Mouse (Mus musculus) limb, embryonic 15.5 days (tissue): ENCODE results near the gene Rfx8. TPM values are rescaled to one million over a fixed set of nuclear protein-coding genes. Genes with fewer than 3 reads are reported as not detected.
A peak's percentile ranks its signal among the peaks of the same experiment; 100 is the strongest.
"Not testable (repeated sequence)": the region's sequence is repeated elsewhere in the genome, so short reads cannot be mapped to it uniquely, and the experiment has no call there.

Source experiments
- ATAC-seq: fragments of 200-750 bp; cut with Nextera tagmentation; 2 replicates; pipeline ENCODE4 v1.8.0; 2017; ENCODE audit warnings: low read depth, moderate TSS enrichment; ENCODE audit not compliant: insufficient number of reproducible peaks, low FRiP score, low TSS enrichment
- H3K27ac ChIP-seq: fragments of 300-500 bp; sonication (generic); 2 replicates; pipeline ENCODE4 v1.5.1; 2015; ENCODE audit warnings: moderate library complexity, mild to moderate bottlenecking, inconsistent platforms
- H3K27me3 ChIP-seq: fragments of 300-500 bp; sonication (generic); 2 replicates; pipeline ENCODE4 v1.6.1; 2015; ENCODE audit warnings: inconsistent platforms
- H3K36me3 ChIP-seq: fragments of 300-500 bp; sonication (generic); 2 replicates; pipeline ENCODE4 v1.6.1; 2015; ENCODE audit warnings: inconsistent platforms
- H3K4me1 ChIP-seq: fragments of 300-500 bp; sonication (generic); 2 replicates; pipeline ENCODE4 v1.6.1; 2015; ENCODE audit warnings: inconsistent platforms
- H3K4me2 ChIP-seq: fragments of 300-500 bp; sonication (generic); 2 replicates; pipeline ENCODE4 v1.6.1; 2015; ENCODE audit warnings: mild to moderate bottlenecking, inconsistent platforms
- H3K4me3 ChIP-seq: fragments of 300-500 bp; sonication (generic); 2 replicates; pipeline ENCODE4 v1.5.1; 2015; ENCODE audit warnings: mild to moderate bottlenecking, inconsistent platforms
- H3K9ac ChIP-seq: fragments of 300-500 bp; sonication (generic); 2 replicates; pipeline ENCODE4 v1.6.1; 2015; ENCODE audit warnings: inconsistent platforms
- H3K9me3 ChIP-seq: fragments of 300-500 bp; sonication (generic); 2 replicates; pipeline ENCODE4 v1.6.1; 2016; ENCODE audit warnings: inconsistent platforms
- WGBS: fragments of 180-500 bp; shearing (Covaris S2); methylation state at CpG from one replicate; pipeline ENCODE4 v1.1.7; 2015; 5-methylcytosine and 5-hydroxymethylcytosine counted together
- polyA plus RNA-seq: library from polyadenylated mRNA; unstranded; fragments of >200 nt; fragmentation: Nextera tagmentation; extraction: Ambion mirVana; gene quantifications from 2 replicates; pipeline ENCODE4 v1.2.1, GENCODE M21; 2015

Gene Rfx8
- polyA plus RNA-seq, 1 experiment from 2014 or later, result 0.73 TPM

GRCm38 (mm10) chr1:39656976-39657529 lies 63.7 kb downstream of the Rfx8 start:
- ATAC-seq, result no peak
- Histone ChIP-seq H3K4me1 (no peaks in the 10 kb centered on the region), H3K36me3 (no peaks in the 10 kb centered on the region), H3K9ac (no peak overlapping the region), H3K27ac (peak overlapping the region; percentile 43; the same call in 1 of the 2 replicates), H3K4me3 (no peak overlapping the region), H3K9me3 (no peaks in the 10 kb centered on the region), H3K4me2 (no peak overlapping the region), H3K27me3 (peaks cover 11% of the 10 kb centered on the region; the same call in 1 of the 2 replicates)
- 61% methylated on average over 6 of the region's 6 CpGs for WGBS

DNA sequence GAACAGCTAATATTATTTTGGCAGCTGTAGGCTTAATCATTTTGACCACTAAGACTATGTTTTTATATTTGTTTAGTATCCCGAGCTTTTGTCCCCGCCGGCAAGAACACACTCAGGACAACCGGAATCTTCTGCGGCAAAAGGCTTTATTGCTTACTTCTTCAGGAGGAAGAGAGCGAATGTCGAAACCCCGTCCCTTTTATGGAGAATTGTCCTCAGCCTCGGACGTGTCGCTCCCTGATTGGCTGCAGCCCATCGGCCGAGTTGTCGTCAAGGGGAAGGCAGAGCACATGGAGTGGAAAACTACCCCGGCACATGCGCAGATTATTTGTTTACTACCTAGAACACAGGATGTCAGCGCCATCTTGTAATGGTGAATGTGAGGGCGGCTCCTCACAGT lies 65.9 kb downstream of the Rfx8 start:
- peaks cover 29% of the 10 kb centered on the region for H3K27me3 ChIP-seq
- H3K9ac ChIP-seq, H3K4me2 ChIP-seq, H3K4me3 ChIP-seq, H3K36me3 ChIP-seq, H3K9me3 ChIP-seq, ATAC-seq, H3K27ac ChIP-seq: not testable (repeated sequence)
- H3K4me1 ChIP-seq, result peaks cover 13% of the 10 kb centered on the region
- 87% methylated on average over 18 of the region's 18 CpGs for WGBS

DNA sequence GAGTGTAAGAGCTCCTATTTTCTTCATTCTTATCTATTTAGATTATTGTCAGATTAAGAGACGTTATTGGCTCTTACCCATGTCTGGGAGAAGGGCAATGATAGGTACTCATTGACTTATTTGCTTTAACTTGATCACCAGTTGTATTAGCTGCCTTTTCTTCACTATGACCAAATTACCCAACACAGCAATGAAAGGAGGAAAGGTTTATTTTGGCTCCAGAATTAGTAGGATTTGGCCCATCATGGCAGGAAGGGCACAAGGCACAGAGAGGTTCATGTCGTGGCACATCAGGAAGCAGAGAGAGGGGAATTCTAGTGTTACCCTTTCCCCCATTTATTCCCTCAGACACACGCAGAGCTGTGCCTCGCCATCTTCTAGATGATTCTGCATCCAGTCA lies 67.8 kb downstream of the Rfx8 start:
- Histone ChIP-seq H3K36me3 (no peaks in the 10 kb centered on the region), H3K4me3 (no peak overlapping the region), H3K9me3 (no peaks in the 10 kb centered on the region), H3K4me1 (peaks cover 17% of the 10 kb centered on the region), H3K27me3 (peaks cover 42% of the 10 kb centered on the region), H3K27ac (no peak overlapping the region), H3K9ac (no peak overlapping the region), H3K4me2 (no peak overlapping the region)
- no peak for ATAC-seq
- 78% methylated on average over 4 of the region's 4 CpGs for WGBS

GRCm38 (mm10) chr1:39651241-39651548 lies 69.6 kb downstream of the Rfx8 start, which contains the start of gene Creg2:
TSS of gene Creg2 (minus strand) at chr1:39651474.
- Histone ChIP-seq H3K36me3 (no peaks in the 10 kb centered on the region), H3K9ac (peak within 1 kb of the TSS; percentile 23), H3K27ac (no peak within 1 kb of the TSS), H3K4me1 (peaks cover 17% of the 10 kb centered on the region), H3K27me3 (peaks cover 52% of the 10 kb centered on the region), H3K4me2 (peak within 1 kb of the TSS; percentile 99), H3K9me3 (no peaks in the 10 kb centered on the region), H3K4me3 (peak within 1 kb of the TSS; percentile 52)
- no peak for ATAC-seq
- 39% methylated on average over 9 of the region's 9 CpGs for WGBS

- Histone ChIP-seq H3K27me3 (peaks cover 52% of the 10 kb centered on the region), H3K9me3 (no peaks in the 10 kb centered on the region), H3K27ac (no peak overlapping the region), H3K4me1 (peaks cover 21% of the 10 kb centered on the region), H3K36me3 (no peaks in the 10 kb centered on the region), H3K4me2 (peak overlapping the region; percentile 99), H3K4me3 (peak overlapping the region; percentile 52), H3K9ac (peak overlapping the region; percentile 23)
- under 1% methylated on average over 73 of the region's 73 CpGs for WGBS
- peak; percentile 61; the same call in 1 of the 2 replicates for ATAC-seq
Measured at GRCm38 (mm10) chr1:39650435-39651240, 70.2 kb downstream of the Rfx8 start.

- H3K4me1 ChIP-seq, result peaks cover 21% of the 10 kb centered on the region
- peaks cover 52% of the 10 kb centered on the region for H3K27me3 ChIP-seq
- H3K4me2 ChIP-seq, result peak overlapping the region; percentile 99
- H3K9me3 ChIP-seq, result no peaks in the 10 kb centered on the region
- no peak overlapping the region; the same call in 1 of the 2 replicates for H3K9ac ChIP-seq
- H3K4me3 ChIP-seq, result peak overlapping the region; percentile 52
- 16% methylated on average over 17 of the region's 17 CpGs for WGBS
- ATAC-seq, result no peak
- H3K36me3 ChIP-seq, result no peaks in the 10 kb centered on the region
- no peak overlapping the region for H3K27ac ChIP-seq
Measured at GRCm38 (mm10) chr1:39649691-39650434, 70.9 kb downstream of the Rfx8 start.

- WGBS, result 82% methylated on average over 7 of the region's 7 CpGs
- Histone ChIP-seq H3K27me3 (peaks cover 52% of the 10 kb centered on the region), H3K27ac (no peak overlapping the region), H3K9me3 (no peaks in the 10 kb centered on the region), H3K4me1 (peaks cover 21% of the 10 kb centered on the region), H3K9ac (no peak overlapping the region), H3K4me3 (no peak overlapping the region), H3K4me2 (no peak overlapping the region), H3K36me3 (no peaks in the 10 kb centered on the region)
- ATAC-seq, result no peak
Measured at GRCm38 (mm10) chr1:39648584-39648983, 72.2 kb downstream of the Rfx8 start.

DNA sequence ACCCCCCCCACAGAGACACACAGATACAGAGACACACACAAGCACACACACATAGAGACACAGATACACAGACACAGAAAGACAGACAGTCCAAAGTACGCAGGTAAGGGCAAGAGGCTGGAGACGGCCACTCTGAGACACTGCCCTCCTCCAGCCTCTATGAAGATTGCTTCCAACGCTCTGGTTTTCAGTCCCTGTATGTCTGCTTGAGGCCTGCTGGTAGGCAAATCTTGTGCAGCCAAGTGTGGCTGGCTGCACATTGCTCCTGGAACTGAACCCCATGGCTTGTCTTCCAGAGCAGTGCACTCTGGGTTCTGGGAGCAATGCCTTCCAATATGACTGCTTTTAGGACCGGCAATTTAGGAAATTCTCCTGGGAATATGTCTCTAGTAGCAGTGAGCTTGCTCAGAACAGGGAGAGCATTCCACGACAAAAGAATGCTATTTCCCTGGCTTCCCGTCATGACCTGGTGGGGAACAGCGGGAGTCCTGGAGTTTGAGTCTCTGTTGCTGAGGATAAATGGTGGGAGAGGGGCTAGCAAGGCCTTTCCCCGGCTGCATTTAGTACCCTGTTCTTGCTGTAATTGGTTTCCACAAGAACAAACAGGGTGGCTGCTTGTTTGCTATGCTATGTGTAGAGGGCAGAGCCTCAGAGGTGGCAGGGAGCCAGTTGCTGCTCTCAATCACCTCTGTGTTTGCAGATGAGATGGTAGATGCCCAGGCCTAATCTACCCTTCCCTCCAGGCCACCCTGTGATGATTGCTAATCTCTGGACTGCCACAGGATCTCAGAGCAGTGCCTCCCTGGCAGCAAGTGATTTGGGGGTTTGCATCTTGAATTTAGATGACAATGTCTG lies 74.7 kb downstream of the Rfx8 start:
- Histone ChIP-seq H3K36me3 (no peaks in the 10 kb centered on the region), H3K4me3 (no peak overlapping the region), H3K9ac (no peak overlapping the region), H3K27ac (no peak overlapping the region), H3K4me2 (no peak overlapping the region), H3K27me3 (peaks cover 35% of the 10 kb centered on the region), H3K4me1 (peaks cover 20% of the 10 kb centered on the region), H3K9me3 (no peaks in the 10 kb centered on the region)
- ATAC-seq, result no peak
- 45% methylated on average over 8 of the region's 8 CpGs for WGBS

DNA sequence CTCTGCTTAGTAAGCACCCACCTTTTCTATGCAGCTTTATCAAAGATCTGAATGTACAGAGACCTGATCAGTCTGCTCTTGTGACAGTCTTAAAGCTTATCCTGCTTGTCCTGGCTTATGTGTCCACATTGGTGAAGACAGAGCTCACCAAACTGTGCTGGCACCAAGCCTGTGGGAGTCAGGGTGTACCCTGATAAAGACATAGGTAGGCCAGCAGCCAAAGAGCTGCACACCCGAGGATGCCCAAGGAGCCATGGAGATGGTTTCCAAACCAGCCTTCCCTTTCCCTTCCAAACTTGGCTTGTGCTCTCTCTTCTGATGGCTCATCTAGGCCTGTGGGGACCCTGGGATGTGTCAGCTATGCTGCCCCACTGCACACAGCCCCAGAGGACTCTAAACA lies 76.5 kb downstream of the Rfx8 start:
- ATAC-seq, result no peak
- 47% methylated on average over 1 of the region's 1 CpGs for WGBS

DNA sequence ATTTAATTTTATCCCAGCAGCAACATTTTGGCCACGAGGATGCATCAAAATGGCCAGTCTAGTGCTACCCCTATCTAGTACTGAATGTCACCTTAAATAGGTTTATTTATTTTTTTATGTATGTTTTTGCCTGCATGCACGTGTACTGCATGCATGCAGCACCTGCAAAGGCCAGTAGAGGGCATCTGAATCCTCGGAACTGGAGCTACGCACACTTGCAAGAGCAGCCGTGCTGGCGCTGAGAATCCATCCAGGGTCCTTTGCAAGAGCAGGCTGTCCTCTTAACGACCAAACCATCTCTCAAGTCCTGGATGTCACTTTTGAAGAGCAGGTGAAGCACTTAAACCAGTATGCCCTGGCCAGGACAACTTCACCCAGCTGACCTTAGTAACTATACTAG lies 79.1 kb downstream of the Rfx8 start:
- Histone ChIP-seq H3K4me2 (no peak overlapping the region), H3K27me3 (no peaks in the 10 kb centered on the region), H3K9ac (no peak overlapping the region), H3K4me1 (peaks cover 8% of the 10 kb centered on the region), H3K9me3 (no peaks in the 10 kb centered on the region), H3K4me3 (no peak overlapping the region), H3K36me3 (no peaks in the 10 kb centered on the region), H3K27ac (no peak overlapping the region)
- ATAC-seq, result no peak
- 91% methylated on average over 7 of the region's 7 CpGs for WGBS

More for the DNA sequence above, 76.5 kb downstream of the Rfx8 start:
- H3K27me3 ChIP-seq, result peaks cover 17% of the 10 kb centered on the region
- no peak overlapping the region for H3K4me3 ChIP-seq
- no peaks in the 10 kb centered on the region for H3K36me3 ChIP-seq
- H3K4me1 ChIP-seq, result peaks cover 4% of the 10 kb centered on the region; the same call in 1 of the 2 replicates
- no peak overlapping the region for H3K9ac ChIP-seq
- no peaks in the 10 kb centered on the region for H3K9me3 ChIP-seq
- H3K27ac ChIP-seq, result no peak overlapping the region
- no peak overlapping the region for H3K4me2 ChIP-seq

- H3K36me3 ChIP-seq, result no peaks in the 10 kb centered on the region
- H3K9ac ChIP-seq, result no peak overlapping the region
- 57% methylated on average over 8 of the region's 8 CpGs for WGBS
Measured at GRCm38 (mm10) chr1:39637139-39637538, 83.7 kb downstream of the Rfx8 start.

More at GRCm38 (mm10) chr1:39637139-39637538, 83.7 kb downstream of the Rfx8 start:
- no peak overlapping the region for H3K4me3 ChIP-seq
- H3K27ac ChIP-seq, result no peak overlapping the region
- ATAC-seq, result no peak
- H3K27me3 ChIP-seq, result no peaks in the 10 kb centered on the region
- peaks cover 5% of the 10 kb centered on the region; the same call in 1 of the 2 replicates for H3K4me1 ChIP-seq
- no peak overlapping the region for H3K4me2 ChIP-seq
- no peaks in the 10 kb centered on the region for H3K9me3 ChIP-seq
